Mouse (Mus musculus) testis, adult 2 months (tissue): ENCODE results near the gene Cat.

Source experiments
- CTCF ChIP-seq: fragments of 200-500 bp; IDR thresholded peaks from 2 replicates; pipeline ENCODE4 v1.5.1; 2012; ENCODE audit warnings: low read depth, mild to moderate bottlenecking, inconsistent platforms, low read length, moderate library complexity; ENCODE audit not compliant: control insufficient read depth, insufficient read depth, insufficient replicate concordance
- POLR2A ChIP-seq: fragments of 200-500 bp; IDR thresholded peaks from 2 replicates; pipeline ENCODE4 v1.6.1; 2012; ENCODE audit warnings: low read depth, mild to moderate bottlenecking, inconsistent platforms, low read length, moderate library complexity; ENCODE audit not compliant: control insufficient read depth

DNA sequence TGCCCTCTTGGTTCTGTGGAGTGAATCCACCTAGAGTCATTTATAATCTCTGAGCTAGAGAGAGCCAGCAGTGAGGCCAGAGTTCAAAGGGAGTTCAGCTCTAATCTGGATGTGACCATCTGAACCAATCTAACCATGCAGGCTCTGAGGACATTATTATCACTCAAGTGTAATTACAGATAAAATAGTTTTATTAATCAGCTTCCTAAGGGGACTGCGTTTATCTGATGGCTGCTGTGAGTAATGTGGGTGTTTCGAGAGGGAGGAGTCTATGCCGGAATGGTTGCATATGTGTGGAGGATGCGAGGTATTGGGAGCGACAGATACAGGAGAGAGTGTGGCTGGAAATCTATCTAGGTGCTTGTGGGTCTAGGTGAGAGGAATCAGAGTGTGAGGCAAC is 71.6 kb downstream of the Cat start:
- TF ChIP-seq CTCF (no peak), POLR2A (no peak)
